Mouse (Mus musculus) gastrocnemius, postnatal 14 days (tissue): ENCODE data around the gene Gstm1. TPM values are rescaled to one million over a fixed set of nuclear protein-coding genes. Genes with fewer than 3 reads are reported as not detected.
"Not testable (repeated sequence)": the region's sequence is repeated elsewhere in the genome, so short reads cannot be mapped to it uniquely, and the experiment has no call there.

Experiments used
- DNase-seq: peaks from one replicate; pipeline ENCODE4 v3.0.0; 2021; ENCODE audit warnings: mixed read lengths
- intact Hi-C: fragments of 180-260 bp; cut with DNase I; formaldehyde crosslinking; loops from one replicate; pipeline ENCODE4 v1.15.1; 2025; ENCODE audit warnings: low total_unique reads
- total RNA-seq, 2 experiments: library from RNA; stranded (reverse); gene quantifications; 2 replicates each; pipeline ENCODE4 v1.2.3; 2021

Gstm1 gene
- total RNA-seq, 2 experiments from 2014 or later: 84.0 to 90.4 TPM

DNA sequence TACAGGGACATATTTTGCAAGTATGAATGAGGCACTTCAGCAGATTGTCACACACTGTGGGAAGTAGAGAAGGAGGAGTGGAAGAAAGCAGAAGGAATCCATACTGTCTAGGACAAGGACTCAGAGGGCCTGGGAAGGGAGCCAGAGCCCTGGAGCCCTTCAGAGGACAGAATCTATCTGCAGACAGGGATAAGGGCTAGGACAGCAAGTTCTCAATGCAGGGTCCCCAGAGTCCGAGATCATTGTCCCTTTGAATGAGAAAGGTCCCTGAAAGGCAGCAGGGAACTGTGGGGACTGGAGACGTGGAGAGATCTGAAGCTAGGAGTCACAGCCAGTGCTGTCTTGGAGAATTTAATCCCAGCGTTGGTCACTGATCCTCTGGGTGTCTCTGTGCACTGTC, 1.5 kb upstream of the Gstm1 start:
- DNase-seq, intact Hi-C loops: not testable (repeated sequence)

DNA sequence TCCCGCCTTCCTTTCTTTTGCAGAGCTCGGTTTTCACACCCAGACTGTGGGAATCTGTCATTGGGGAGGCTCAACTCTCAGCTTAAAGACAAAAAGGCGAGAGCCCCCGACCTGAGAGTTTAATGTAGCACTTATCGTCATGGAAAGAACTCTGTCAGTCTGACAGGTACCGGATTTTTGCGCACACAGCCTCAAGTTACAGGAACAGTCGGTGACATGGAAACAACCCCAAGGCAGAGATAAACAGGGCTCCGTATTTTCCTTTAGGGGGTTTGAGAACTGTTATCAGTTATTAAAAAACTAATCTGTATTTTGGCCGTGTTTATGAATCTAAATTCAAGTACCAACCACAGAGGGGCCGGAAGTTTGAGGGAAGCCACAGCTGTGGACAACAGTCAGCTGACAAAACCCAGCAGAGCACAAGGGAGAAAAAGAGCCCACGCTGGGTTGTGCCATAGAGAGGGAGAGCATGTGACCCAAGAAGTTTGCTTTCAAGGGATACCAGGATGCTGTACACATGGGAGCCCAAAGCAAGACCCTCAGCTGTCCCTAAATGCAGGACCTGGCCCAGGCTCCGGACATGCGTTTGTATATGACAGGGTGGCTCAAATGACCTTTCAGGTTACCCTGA, 532 bp upstream of the Gstm1 start:
- intact Hi-C loops: no loop called here
- DNase-seq: no peak

DNA sequence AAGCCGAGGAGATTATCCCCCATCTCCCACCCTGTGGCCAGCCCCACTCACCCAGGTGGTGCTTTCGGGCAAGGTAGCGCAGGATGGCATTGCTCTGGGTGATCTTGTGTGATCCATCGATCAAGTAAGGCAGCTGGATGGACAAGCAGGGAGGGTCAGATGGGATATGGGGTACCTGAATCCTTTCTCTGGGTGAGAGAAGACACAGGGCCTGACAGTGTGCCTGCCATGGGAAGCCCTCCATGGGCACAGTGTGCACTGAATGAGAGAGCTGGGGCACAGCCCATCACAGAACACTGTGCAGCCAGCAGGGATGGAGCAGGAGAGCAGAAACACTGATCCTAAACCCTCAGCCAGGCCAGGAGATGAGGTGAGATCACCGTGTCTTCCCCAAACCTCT, 1.3 kb downstream of the Gstm1 start:
- intact Hi-C loops, DNase-seq: not testable (repeated sequence)

DNA sequence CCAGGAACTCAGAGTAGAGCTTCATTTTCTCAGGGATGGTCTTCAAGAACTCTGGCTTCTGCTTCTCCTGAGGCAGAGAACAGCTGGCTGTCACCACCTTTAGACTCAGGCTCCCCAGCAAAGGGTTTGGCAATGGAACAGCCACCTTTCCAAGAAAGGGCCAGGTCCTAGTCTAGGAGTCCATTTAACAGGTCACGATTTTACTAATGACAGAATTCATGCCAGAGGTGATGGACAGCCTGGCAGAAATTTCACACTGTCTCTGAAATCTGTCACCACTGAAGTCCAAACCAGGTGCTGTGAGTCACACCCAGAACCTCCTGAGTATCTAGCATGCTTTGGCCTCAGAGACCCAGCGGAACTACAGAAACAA, 2.8 kb downstream of the Gstm1 start:
- intact Hi-C loops: loop anchor here (5.0 kb wide), 1 partner anchor 58 kb away; no protein-coding TSS in a partner anchor
- DNase-seq: no peak

DNA sequence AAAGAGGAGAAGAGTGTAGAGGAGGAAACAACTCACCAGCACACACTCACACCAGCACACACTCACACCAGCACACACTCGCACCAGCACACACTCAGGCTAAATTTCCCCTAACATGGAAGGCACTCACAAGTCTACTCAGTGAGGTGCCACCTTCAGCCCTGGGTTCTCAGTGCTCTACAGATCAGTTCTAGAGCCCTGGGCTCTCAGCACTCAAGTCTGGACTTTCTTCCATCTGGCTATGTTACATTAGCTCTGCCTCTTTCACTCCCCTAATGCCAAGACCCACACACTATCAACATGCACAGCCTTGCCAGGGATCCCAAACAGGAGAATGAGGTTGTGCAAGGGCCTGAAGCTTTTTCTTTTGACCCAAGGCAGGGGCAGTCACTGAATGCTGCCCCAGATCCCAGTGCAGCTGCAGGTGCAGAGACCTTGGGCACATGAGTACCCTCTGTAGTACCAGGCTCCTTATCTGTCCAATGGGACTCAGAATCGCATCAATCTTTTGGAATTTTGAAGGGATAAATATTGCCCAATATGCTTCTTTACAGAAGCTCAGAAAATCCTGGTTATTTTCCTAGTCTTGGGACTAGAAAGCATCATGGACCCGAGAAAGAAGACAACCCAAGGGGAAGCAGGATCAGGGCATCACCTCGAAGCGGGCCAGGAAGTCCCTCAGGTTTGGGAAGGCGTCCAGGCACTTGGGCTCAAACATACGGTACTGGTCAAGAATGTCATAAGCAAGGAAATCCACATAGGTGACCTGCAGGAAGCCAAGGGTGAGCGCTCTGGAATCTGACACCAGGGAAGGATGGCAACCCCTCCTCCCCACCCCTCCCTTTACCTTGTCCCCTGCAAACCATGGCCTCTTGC, 3.4 kb downstream of the Gstm1 start:
- DNase-seq: no peak

DNA sequence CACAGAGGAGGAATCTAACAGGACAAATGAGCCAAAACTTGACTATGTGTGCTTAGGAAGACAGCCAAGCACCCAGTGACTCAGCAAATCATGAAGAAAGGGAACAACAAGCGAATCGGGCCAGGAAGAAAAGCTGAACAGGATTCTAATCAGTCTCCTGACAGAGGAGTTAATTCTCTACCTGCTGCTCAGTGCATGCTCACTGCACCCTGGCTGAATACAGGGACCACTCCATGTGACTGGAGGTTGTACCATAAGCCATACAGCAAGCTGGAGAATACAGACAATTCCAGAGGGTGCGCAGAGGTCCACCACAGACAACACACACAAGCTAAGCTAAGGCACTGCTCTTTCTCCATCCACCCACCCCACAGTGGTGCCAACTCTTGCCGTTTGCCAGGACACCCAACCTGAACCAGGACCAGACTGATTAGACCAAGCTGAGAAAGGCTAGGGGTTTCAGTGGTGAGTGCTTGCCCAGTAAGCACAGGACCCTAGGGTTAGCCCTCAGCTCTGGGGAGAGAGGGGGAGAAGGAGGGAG, 4.4 kb downstream of the Gstm1 start:
- DNase-seq: peak; percentile 43
- intact Hi-C loops: loop anchor here (5.0 kb wide), 1 partner anchor 56 kb away; no protein-coding TSS in a partner anchor

More for the DNA sequence above, 3.4 kb downstream of the Gstm1 start:
- intact Hi-C loops: loop anchor here (5.0 kb wide), 1 partner anchor 57 kb away; no protein-coding TSS in a partner anchor

DNA sequence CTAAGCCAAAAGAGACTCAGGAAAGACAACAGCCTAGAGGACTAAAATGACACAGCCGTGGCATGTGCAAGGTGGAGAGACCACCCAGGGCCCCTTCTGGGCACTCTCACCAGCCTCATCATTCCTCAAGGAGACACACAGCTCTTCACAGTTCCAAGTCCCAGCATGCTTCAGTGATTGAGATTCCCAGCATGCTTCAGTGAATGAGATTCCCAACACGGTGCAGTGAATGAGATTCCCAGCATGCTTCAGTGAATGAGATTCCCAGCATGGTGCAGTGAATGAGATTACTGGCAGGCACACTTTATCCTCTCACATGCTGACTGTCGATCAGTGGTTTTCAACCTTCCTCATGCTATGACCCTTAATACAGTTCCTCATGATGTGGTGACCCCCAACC, 6.2 kb downstream of the Gstm1 start:
- intact Hi-C loops: loop anchor here (5.0 kb wide), 1 partner anchor 54 kb away; no protein-coding TSS in a partner anchor

DNA sequence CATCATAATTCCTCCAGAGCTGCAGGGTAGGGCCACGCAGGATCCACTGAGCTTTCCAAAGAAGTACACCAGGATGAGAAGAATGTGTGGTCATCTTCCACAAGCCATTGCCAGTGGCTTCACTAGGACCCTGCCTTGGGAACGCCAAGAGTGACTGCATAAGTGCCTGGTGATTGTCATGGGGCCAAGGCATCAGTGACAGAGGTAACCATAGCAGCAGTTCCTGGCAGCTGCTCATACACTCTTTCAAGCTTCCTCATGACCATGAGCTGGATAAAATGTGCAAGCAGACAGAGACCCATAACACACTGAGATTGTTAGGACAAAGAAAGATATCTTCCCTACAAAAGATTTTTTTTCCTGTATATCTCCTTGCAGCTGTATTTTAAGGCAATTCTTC, 7.5 kb downstream of the Gstm1 start:
- peak; percentile 38 for DNase-seq
- intact Hi-C loops: loop anchor here (5.0 kb wide), 1 partner anchor 53 kb away; no protein-coding TSS in a partner anchor

More for the DNA sequence above, 6.2 kb downstream of the Gstm1 start:
- no peak for DNase-seq

DNA sequence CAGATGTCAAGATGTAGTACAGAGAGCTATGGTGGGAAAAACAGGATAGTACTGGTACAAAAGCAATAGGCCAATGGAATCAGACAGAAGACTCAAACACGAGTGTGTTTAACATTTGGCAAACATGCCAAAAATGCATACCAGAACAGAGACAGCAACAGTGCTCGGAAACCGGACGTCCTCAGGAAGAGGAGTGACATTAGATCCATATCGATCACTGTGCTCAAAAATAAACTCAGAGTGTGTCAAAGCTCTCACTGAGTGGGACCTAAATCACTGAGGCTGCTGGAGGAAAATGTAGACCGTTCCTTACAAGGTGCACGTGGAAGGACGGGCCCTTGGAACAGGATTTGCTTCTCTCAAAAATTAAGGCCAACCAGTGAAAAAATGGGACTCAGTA, 15.8 kb downstream of the Gstm1 start:
- DNase-seq: no peak
- intact Hi-C loops: no loop called here

DNA sequence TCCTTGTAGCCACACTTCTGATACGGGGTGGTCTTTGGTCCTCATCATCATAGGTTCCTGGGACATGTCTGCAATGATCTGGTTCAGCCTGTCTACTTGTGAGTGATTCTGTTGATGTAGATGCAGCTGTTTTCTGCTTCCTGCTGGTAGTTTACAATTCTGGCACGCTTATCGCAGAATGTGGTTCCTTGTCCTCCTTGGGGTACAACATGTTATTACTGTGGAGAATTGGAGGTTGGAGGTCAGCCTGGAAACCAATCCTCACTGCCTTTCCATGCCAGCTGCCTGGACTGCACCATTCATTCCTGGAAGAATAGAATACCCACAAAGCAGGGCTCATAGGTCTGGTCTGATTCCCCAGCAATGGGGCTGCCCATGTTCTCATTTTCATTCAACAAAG, 18.3 kb downstream of the Gstm1 start:
- intact Hi-C loops: no loop called here
- DNase-seq: no peak

DNA sequence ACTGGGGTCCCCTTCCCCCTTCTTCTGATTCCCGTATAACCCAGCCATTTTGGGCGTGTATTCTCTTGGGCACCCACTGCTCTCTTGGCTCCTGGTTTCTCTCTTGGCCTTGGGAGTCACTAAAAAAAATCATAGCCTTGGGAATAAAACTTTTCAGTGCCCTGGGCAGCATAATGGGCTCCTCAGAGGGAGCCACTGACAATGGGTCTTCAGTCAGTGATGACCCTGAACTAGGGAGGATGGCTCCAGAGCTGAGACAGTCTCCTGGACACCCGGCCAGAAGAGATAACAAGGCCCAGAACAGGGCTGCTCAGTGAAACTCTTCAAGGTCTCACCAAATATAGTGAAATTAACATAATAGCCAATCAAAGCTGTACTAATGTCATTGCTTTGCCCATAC, 19.2 kb downstream of the Gstm1 start:
- DNase-seq: no peak
- intact Hi-C loops: no loop called here

DNA sequence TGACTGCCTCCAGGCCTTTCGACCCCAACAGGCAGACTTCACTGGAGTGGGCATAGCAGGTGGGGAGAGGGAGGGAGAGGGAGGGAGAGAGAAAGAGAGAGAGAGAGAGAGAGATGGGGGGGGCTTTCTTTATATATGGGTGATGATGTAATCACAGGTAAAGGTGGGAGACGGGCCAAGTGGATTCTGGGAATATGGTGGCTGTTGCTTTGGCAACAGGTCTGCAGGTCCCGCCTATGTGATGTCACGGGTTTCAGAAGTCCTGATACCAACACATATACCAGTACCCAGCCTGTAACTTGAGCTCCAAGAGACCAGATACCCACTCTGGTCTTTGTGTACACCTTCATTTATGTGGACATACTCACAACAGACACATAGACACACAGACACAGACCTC, 21.2 kb downstream of the Gstm1 start:
- DNase-seq: no peak
- intact Hi-C loops: no loop called here

DNA sequence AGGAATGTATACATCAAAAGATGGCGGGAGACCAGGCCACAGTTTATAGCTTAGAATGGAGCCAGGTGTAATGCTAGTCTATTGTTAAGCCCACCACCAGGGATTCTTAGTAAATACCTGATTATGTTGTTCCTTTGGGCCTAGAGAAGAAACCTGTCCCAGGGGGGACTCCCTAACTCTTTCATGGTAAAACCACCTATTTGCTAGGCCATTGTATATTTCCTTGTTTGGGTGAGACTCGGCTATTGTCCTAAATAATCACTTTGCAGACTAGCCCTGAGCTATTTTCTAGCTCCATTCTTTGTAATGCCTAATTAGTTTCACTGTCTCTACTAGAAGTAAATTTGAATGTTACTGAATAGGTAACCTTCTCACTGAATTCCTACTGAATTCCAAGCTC, 21.8 kb downstream of the Gstm1 start:
- DNase-seq, intact Hi-C loops: not testable (repeated sequence)

DNA sequence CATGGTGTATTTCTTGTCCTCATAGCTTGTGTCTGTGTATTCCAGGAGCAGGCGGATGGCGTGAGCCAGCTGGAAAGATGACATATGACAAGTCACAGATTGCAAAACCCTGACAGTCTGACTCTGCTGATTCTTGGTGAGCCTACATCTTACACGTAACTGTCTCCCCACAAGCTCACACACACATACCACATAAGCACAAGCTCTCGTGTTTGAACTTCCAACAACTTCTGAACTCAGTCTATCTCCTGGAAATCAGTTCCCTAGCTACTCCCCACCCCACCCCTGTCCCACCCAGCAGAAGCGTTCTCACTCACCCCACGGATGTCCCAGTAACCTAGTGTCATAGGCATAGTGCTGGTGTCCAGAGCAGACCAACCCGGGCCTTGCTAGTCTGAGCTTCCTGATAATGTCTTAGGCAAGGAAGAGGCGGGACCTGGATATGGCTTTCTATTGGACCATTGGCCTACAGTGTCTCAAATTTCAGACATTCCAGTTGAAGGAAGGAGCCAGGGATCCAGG, 31.7 kb downstream of the Gstm1 start, which contains the start of gene Gstm2:
Gene Gstm2 (minus strand): TSS at position 413 of the 522 bp plus-strand sequence.
- DNase-seq: peak; percentile 51
- intact Hi-C loops: no loop called here

DNA sequence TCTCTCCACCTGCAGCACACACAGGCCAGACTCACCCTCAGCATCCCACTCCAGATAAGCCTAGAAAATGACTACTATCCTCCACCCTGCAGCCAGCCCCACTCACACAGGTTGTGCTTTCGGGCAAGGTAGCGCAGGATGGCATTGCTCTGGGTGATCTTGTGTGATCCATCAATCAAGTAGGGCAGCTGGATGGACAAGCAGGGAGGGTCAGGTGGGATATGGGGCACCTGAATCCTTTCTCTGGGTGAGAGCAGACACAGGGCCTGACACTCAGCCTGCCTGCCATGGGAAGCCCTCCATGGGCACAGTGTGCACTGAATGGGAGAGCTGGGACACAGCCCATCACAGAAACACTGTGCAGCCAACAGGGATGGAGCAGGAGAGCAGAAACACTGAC, 32.6 kb downstream of the Gstm1 start:
- intact Hi-C loops: not testable (repeated sequence)

DNA sequence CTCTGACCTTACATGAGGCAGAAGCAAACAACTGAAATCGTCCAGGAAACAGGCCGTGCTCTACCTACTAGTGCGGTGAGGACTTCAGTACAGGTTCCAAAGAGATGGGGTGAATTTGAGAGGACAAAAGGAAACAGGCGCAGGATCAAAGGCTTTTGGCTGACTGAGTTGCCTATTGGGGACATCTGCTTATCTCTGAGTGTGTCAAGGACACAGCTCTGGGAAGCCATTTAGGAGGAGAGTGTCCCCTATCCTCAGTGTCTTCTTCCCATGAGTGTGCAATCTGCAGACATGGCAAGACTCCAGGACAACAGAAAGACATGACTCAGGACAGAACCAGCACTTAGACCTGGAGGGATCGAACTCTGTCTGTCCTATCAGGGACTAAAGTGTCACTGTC, 33.3 kb downstream of the Gstm1 start:
- intact Hi-C loops: no loop called here

More for the DNA sequence above, 32.6 kb downstream of the Gstm1 start:
- not testable (repeated sequence) for DNase-seq

DNA sequence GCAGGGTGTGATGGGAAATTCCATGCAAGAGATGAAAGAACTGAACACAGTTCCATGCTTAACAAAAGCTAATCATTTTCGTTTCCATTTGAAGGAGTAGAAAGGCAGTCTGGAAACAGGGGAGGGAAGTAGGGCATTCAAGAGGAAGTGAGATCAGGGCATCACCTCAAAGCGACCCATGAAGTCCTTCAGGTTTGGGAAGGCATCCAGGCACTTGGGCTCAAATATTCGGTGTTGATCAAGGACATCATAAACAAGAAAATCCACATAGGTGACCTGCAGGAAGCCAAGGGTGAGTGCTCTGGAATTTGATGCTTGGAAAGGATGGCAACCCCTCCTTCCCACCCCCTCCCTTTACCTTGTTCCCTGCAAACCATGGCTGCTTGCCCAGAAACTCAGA, 34.0 kb downstream of the Gstm1 start:
- intact Hi-C loops: no loop called here
- no peak for DNase-seq

More for the DNA sequence above, 33.3 kb downstream of the Gstm1 start:
- no peak for DNase-seq

DNA sequence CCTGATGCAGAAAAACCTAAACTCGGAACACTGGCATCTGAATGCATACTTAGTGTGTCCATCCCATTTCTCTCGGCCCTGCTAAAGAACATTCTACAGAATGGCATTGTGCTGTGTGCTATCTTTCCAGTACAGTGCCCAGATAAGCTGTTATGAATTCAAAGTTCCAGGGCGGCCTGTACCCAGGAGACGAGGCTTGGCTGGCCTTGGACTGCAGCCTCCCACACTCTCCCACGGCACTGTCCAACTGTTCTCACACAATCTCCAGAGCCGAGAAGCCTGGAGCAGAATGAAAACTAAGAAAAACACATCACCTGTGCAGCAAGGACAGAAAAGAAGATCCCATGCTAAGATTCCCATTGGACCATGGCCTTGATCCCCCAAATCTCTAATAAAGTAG, 35.0 kb downstream of the Gstm1 start:
- intact Hi-C loops: no loop called here
- DNase-seq: no peak

DNA sequence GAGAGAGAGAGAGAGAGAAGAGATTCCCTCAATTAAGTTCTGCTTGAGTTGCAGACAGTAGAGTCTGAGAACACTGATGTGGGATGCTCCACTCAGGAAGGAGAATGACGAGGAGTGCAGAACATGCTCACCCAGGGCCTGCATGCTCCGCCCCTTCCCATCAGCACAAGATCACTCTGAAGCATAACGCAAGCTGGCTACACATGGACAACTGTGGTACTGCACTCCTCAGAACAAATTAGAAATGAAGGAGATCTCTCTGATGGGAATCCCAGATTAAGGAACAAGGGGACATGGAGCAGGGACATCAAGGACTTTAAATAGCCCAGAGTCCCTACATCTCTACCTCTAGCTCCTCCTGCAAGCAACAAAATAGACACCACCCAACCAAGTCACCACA, 36.5 kb downstream of the Gstm1 start:
- intact Hi-C loops: no loop called here
- DNase-seq: no peak

DNA sequence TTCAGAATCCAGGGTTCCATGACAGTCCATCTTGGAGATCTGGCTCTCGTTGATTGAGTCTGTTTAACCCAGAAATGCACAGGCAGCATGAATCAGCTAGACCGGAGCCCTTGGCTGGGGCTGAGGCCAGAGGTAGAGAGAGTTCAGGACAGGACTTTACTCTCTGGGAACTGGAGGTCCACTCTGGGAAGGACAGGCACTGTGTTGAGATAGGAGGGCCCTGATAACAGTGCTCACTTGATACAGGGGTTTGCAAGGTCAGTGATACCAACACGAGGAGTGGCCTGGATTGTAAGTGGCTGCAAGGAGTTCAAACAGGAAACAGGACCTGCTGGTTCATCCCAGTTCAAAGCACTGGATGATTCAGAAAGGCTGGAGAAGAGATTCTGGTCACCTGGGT, 40.1 kb downstream of the Gstm1 start:
- no peak for DNase-seq
- intact Hi-C loops: no loop called here
